Mouse (Mus musculus) adrenal gland, postnatal 0 days (tissue): ENCODE data around the gene 1700042G07Rik. TPM values are rescaled to one million over a fixed set of nuclear protein-coding genes. Genes with fewer than 3 reads are reported as not detected.

Source experiments
- polyA plus RNA-seq: library from polyadenylated mRNA; unstranded; fragments of >200 nt; fragmentation: Nextera tagmentation; extraction: Ambion mirVana; gene quantifications from 2 replicates; pipeline ENCODE4 v1.2.1, GENCODE M21; 2015

1700042G07Rik gene
- polyA plus RNA-seq, result not detected in 2 replicates

DNA sequence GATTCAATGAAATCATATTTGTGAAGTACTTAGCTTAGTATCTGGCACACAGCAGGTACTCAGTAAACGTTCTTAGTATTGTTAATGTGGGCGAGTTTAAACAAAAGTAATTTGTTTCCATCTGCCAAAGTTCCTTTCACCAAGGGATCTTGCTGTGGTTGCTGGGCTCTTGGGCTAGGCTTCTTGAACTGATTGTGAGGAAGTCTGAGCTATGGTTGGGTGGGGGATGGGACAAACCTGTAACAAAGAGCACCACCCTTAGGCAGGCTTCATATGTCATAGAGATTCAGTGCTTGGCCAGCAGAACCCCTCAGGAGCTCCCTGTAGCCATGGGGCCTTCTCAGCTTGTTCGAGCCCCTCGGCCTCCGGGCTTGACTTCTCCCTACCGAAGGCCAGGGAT is at the start of gene 1700042G07Rik, which contains the start of gene Gm49337:
Gene 1700042G07Rik, plus strand, starts transcription at position 301 of the 400 bp plus-strand sequence.
Gene Gm49337, plus strand, starts transcription at position 313 of the 400 bp plus-strand sequence.

DNA sequence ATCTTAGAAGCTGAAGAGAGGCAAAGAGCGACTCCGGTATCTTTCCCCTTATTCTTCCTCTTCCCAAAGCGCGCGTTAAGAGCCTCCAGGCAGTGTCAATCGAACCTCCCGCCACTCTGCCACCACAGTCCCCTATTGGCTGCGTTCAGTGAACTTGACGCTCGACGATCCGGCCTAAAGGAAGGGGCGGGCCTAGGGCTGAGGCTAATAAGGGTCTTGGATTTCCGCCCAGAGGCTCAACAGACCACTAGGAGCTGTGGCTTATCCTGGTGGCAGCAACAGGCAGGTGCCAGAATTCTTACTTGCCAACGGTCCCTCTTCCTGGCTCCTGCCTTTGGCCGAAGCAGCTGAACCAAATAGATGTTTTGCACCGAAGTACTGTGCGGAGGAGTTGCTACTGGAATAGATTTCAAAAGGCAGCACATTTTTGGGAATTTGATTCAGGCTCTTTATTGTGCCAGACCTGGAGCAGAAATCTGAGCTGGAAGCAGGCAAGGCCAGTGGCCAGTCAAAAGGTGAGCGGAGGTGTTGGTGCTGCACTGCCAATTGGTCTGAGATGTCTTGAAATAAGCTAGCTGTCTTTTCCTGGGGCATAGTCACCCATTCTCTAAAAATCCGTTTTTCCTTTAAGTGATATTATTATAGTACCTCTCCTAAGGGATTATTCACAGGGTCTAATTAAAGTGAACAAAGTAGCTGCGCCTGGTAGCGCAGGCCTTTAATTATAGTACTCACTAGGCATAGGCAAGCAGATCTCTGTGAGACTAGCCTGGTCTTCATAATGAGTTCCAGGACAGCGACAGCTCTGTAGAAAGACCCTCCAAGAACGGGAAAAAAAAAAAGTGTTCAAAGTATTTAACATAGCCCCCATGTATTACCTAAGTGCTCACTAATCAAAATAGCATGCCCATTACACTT is 49.3 kb upstream of the 1700042G07Rik start, which contains the start of the genes Rad54l and Pomgnt1:
Gene Rad54l, minus strand, starts transcription at position 89 of the 918 bp plus-strand sequence.
Gene Pomgnt1, plus strand, starts transcription at position 239 of the 918 bp plus-strand sequence.

DNA sequence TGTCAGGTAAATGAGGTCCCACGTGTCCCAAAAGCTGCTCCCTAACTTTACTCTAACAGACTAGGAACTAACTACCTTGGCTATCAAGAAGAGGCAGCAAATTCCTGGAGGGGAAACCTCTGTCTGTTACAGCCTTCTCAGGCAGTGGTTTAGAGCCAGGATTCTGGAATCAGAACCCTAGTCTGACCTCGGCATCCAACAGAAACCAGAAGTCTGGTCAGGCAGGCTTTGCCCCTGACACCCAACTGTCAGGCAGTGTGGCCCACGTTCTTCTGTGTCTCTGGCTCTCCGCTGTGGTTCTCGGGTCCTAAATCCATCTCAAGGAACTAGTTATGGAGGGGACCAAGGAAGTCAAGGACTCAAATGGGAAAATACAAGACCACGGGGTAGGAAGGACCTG is 21.9 kb upstream of the 1700042G07Rik start, which contains the start of gene Lurap1:
Gene Lurap1, minus strand, starts transcription at position 101 of the 400 bp plus-strand sequence.

DNA sequence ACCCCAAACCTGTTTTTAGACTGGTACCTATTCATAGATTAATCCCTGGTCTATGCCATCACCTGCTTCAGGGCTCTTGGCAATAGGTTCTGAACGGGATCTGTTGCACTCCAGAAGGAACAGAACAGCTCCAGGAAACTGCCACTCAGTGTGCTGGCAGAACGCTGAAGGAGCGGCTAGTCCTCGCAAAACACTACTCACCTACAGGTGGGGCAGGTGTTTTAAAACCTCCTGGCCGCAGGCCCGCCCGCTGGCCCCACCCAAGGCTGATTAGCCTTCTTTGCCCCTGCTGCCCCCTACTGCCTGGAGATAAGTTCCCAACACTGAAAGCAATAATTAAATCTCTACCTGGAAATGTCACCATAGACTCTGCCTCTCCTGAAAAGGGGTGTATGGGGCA is 5.8 kb upstream of the 1700042G07Rik start, which contains the start of gene Tspan1:
Gene Tspan1, minus strand, starts transcription at position 198 of the 400 bp plus-strand sequence.

DNA sequence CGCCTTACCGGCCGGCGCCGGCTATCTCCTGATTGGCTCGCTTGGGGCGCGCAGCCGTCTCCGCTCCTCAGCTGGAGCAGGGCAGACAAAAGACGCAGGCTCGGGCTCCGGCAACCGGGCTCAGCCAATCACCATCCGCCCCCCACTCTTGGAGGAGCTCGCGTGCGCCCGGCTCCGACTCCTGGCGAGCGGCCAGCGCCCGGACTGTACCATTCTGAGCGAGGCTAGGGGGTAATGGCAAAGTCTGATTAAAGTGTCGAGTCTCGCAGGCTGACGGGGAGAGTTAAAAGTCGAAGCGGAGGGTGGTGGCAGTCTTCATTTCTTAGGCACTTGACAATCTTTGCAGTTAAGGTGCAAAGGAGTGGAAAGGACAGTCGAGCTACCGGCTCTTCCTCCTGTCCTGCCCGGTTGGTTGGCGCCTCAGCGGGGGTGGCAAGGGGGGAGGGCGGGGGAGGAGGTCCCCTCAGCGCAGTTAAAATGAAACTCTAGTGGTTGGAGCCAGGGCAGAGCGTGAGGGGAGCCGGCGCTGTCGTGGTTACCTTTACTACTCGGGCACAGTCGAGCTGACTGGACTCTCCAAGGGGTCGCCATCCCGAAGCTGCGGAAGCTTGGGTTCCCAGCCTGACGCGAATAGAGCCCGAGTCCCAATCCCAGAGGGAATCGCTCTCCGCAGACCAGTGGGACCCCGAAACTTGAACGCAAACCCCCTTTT is 48.1 kb downstream of the 1700042G07Rik start, which contains the start of gene Pik3r3:
Gene Pik3r3, plus strand, starts transcription at position 479 of the 712 bp plus-strand sequence.

Other genes with a start within 250 kb of the 1700042G07Rik start
- gene Dmbx1, start 233.4 kb upstream of the 1700042G07Rik start, polyA plus RNA-seq, result 0.05 TPM in 1 of 2 replicates, not detected in the other
- 4.6 and 5.6 TPM in 2 replicates for gene Faah, start 155.4 kb upstream of the 1700042G07Rik start, polyA plus RNA-seq
- 11.8 and 22.1 TPM in 2 replicates for gene Nsun4, start 119.5 kb upstream of the 1700042G07Rik start, polyA plus RNA-seq
- gene Uqcrh, start 98.3 kb upstream of the 1700042G07Rik start, polyA plus RNA-seq, result 696 and 1,011 TPM in 2 replicates
- 44.3 and 55.9 TPM in 2 replicates for gene Lrrc41, start 98.1 kb upstream of the 1700042G07Rik start, polyA plus RNA-seq
- 4.6 and 9.3 TPM in 2 replicates for gene Rad54l, start 49.7 kb upstream of the 1700042G07Rik start, polyA plus RNA-seq
- gene Pomgnt1, start 49.5 kb upstream of the 1700042G07Rik start, polyA plus RNA-seq, result 36.6 and 41.9 TPM in 2 replicates
- gene Lurap1, start 22.0 kb upstream of the 1700042G07Rik start, polyA plus RNA-seq, result 0.43 and 0.98 TPM in 2 replicates
- gene Tspan1, start 5.8 kb upstream of the 1700042G07Rik start, polyA plus RNA-seq, result 0.40 and 0.54 TPM in 2 replicates
- 0.10 TPM in 1 of 2 replicates, not detected in the other for gene Gm49337, start within 50 bp of the 1700042G07Rik start, polyA plus RNA-seq
- 4.6 and 5.3 TPM in 2 replicates for gene Pik3r3, start 48.2 kb downstream of the 1700042G07Rik start, polyA plus RNA-seq